Mouse (Mus musculus) heart, embryonic 15.5 days (tissue): ENCODE data around the gene Gart. TPM values are rescaled to one million over a fixed set of nuclear protein-coding genes. Genes with fewer than 3 reads are reported as not detected.

ENCODE experiments used
- ATAC-seq: fragments of 200-750 bp; cut with Nextera tagmentation; replicated peaks from 2 replicates; pipeline ENCODE4 v1.8.0; 2017; ENCODE audit warnings: low read depth, moderate TSS enrichment; ENCODE audit not compliant: insufficient number of reproducible peaks, insufficient read depth, low FRiP score
- H3K27ac ChIP-seq: fragments of 300-500 bp; sonication (generic); 2 replicates; pipeline ENCODE4 v1.5.1; 2015; ENCODE audit warnings: mild to moderate bottlenecking, inconsistent platforms
- H3K27me3 ChIP-seq: fragments of 300-500 bp; sonication (generic); 2 replicates; pipeline ENCODE4 v1.6.1; 2015; ENCODE audit warnings: inconsistent platforms
- H3K36me3 ChIP-seq: fragments of 300-500 bp; sonication (generic); 2 replicates; pipeline ENCODE4 v1.6.1; 2015; ENCODE audit warnings: mild to moderate bottlenecking, inconsistent platforms
- H3K4me1 ChIP-seq: fragments of 300-500 bp; sonication (generic); replicated peaks from 2 replicates; pipeline ENCODE4 v1.6.1; 2015; ENCODE audit warnings: inconsistent platforms
- H3K4me2 ChIP-seq: fragments of 300-500 bp; sonication (generic); 2 replicates; pipeline ENCODE4 v1.6.1; 2015; ENCODE audit warnings: inconsistent platforms, mild to moderate bottlenecking, moderate library complexity
- H3K4me3 ChIP-seq: fragments of 300-500 bp; sonication (generic); 2 replicates; pipeline ENCODE4 v1.5.1; 2015; ENCODE audit warnings: mild to moderate bottlenecking, inconsistent platforms
- H3K9ac ChIP-seq: fragments of 300-500 bp; sonication (generic); 2 replicates; pipeline ENCODE4 v1.6.1; 2015; ENCODE audit warnings: mild to moderate bottlenecking, inconsistent platforms
- H3K9me3 ChIP-seq: fragments of 300-500 bp; sonication (generic); replicated peaks from 2 replicates; pipeline ENCODE4 v1.6.1; 2016; ENCODE audit warnings: inconsistent platforms
- WGBS: fragments of 180-500 bp; shearing (Covaris S2); methylation state at CpG from one replicate; pipeline ENCODE4 v1.1.7; 2015; ENCODE audit warnings: mixed read lengths; 5-methylcytosine and 5-hydroxymethylcytosine counted together
- polyA plus RNA-seq: library from polyadenylated mRNA; unstranded; fragments of >200 nt; fragmentation: Nextera tagmentation; extraction: Ambion mirVana; gene quantifications from 2 replicates; pipeline ENCODE4 v1.2.1, GENCODE M21; 2015

Gene Gart
- polyA plus RNA-seq, 1 experiment from 2014 or later, result 61.2 TPM

DNA sequence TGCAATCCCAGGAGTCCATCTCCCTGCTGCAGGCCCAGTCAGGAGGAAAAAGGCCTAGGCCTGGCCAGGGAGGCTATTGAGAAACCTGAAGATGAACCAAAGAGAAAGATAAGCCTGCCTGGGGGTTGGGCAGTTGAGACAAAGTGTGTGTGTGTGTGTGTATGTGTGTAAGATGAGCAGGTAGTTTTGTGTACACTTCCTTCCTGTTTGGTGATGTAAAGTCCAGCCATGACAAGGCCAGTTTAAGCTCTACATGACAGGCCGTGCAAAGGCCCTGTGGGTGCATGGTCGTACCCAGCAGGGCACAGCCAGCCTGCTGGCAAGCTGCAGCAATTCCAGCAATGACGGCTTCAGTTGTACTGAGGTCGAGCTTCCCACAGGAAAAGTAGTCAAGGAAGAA lies 17.0 kb downstream of the Gart start:
- Histone ChIP-seq H3K4me2 (no peak overlapping the region), H3K4me3 (no peak overlapping the region), H3K4me1 (no peaks in the 10 kb centered on the region), H3K27ac (no peak overlapping the region), H3K27me3 (no peaks in the 10 kb centered on the region), H3K36me3 (peaks cover 73% of the 10 kb centered on the region), H3K9ac (no peak overlapping the region), H3K9me3 (no peaks in the 10 kb centered on the region)
- no peak for ATAC-seq
- WGBS, result 91% methylated on average over 4 of the region's 4 CpGs

DNA sequence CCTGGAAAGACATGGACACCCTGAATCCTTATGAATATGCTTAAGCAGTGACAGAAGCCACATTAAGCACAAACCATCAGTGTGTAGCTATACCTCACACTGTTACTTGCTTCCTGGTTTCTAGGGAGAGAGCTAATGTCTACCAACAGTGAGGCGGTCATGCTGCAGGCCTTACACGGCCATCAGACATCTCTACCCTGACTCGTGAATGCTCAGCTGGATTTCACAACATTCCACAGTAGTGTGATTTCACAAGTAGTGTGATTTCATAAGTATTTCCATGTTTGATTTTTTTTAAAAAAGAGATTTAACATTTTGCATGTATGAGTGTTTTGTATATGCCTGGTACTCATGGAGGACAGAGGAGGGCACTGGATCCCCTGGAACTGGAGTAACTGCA lies 18.1 kb downstream of the Gart start:
- no peak for ATAC-seq
- no peak overlapping the region for H3K27ac ChIP-seq
- WGBS, result 88% methylated on average over 3 of the region's 3 CpGs
- no peaks in the 10 kb centered on the region for H3K4me1 ChIP-seq
- no peak overlapping the region for H3K4me2 ChIP-seq
- H3K36me3 ChIP-seq, result peaks cover 74% of the 10 kb centered on the region
- H3K4me3 ChIP-seq, result no peak overlapping the region
- H3K9me3 ChIP-seq, result no peaks in the 10 kb centered on the region
- no peak overlapping the region for H3K9ac ChIP-seq
- H3K27me3 ChIP-seq, result no peaks in the 10 kb centered on the region

DNA sequence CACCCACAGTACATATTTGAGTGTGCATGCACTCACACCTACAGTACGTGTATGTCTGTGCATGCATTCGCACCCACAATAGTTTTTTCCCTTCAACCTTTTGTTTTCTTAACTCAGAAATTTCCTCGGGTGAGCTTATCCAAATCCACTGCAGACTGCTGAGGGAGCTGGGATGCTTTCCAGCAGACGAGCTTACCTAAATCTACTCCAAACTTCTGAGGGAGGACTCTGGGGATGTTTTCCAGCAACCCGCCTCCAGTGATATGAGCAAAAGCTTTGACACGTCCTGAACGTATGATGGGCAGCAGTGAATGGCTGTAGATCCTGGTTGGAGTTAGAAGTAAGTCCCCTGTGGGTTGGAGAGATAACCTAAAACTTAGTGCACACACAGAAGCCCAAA lies 18.9 kb downstream of the Gart start:
- Histone ChIP-seq H3K36me3 (peaks cover 75% of the 10 kb centered on the region), H3K4me1 (no peaks in the 10 kb centered on the region), H3K9me3 (no peaks in the 10 kb centered on the region), H3K27me3 (no peaks in the 10 kb centered on the region), H3K4me3 (no peak overlapping the region), H3K9ac (no peak overlapping the region), H3K4me2 (no peak overlapping the region), H3K27ac (no peak overlapping the region)
- ATAC-seq, result no peak
- 74% methylated on average over 7 of the region's 7 CpGs for WGBS

DNA sequence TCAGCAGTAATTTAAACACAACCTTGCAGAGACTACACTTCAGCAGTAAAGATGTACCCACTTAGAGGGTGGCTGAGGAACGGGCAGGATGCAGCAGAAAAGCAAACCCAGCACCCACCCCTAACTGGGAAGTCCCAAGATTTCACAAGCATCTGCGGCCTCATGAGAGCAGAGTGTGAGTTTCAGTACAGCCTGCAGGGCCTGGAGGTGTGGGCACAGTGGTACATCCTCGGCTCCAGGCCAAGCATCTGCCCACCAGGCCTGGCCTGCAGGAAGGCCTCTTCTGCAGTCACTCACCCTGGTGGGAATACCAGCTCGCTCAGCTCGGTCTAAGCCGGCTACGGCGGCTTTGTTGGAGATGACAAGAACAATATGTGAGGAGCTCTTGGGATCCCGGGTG lies 23.7 kb downstream of the Gart start:
- H3K27me3 ChIP-seq, result no peaks in the 10 kb centered on the region
- 86% methylated on average over 9 of the region's 9 CpGs for WGBS
- no peak overlapping the region for H3K4me3 ChIP-seq
- H3K4me1 ChIP-seq, result peaks cover 3% of the 10 kb centered on the region; the same call in 1 of the 2 replicates
- H3K9ac ChIP-seq, result no peak overlapping the region
- peaks cover 63% of the 10 kb centered on the region for H3K36me3 ChIP-seq
- H3K9me3 ChIP-seq, result no peaks in the 10 kb centered on the region
- no peak overlapping the region for H3K27ac ChIP-seq
- ATAC-seq, result no peak
- no peak overlapping the region for H3K4me2 ChIP-seq

DNA sequence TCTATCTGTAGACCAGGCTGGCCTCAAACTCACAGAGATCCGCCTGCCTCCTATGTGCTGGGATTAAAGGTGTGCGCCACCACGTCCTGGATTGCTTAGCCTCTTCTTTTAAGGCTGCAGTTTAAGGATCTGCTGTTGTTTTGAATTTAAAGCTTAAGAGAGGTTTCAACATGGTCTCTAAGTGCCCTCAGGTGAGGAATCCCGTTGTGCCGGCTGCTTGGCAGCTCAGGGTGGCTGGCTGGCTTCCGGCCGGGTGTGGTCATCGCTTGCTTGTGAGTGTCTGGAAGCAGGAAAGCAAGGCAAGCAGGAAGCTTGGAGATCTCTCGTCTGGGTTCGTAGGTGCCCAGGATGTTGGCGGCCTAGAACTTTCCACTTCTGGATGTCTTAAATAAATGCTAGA lies 25.8 kb downstream of the Gart start:
- Histone ChIP-seq H3K27ac (no peak overlapping the region), H3K9me3 (no peaks in the 10 kb centered on the region), H3K4me3 (no peak overlapping the region), H3K27me3 (no peaks in the 10 kb centered on the region), H3K4me1 (peaks cover 4% of the 10 kb centered on the region; the same call in 1 of the 2 replicates), H3K9ac (no peak overlapping the region), H3K4me2 (no peak overlapping the region), H3K36me3 (peaks cover 53% of the 10 kb centered on the region)
- ATAC-seq, result no peak
- WGBS, result 88% methylated on average over 11 of the region's 11 CpGs

DNA sequence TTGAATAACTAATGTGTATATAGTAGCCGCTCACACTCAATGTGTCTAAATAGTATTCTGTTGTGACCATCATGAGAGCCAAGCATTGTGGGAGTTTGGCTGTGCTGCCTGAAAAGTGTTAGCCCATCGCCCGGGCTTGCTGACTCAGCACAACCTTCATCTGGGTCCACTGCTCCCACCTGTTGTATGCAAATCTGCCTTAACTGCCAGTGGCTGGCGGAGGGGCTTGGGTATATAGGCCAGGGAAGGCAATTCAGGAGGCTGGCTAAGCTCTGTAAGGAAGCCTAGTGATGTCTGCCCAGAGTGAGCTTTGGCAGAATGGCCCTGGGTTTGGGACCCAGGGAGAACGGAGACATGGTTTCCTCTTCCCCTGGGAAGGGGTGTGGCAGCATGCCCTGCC lies 26.6 kb downstream of the Gart start:
- Histone ChIP-seq H3K9me3 (no peaks in the 10 kb centered on the region), H3K27ac (no peak overlapping the region), H3K4me2 (no peak overlapping the region), H3K4me1 (peaks cover 4% of the 10 kb centered on the region; the same call in 1 of the 2 replicates), H3K9ac (no peak overlapping the region), H3K27me3 (no peaks in the 10 kb centered on the region), H3K4me3 (no peak overlapping the region), H3K36me3 (peaks cover 45% of the 10 kb centered on the region)
- no peak for ATAC-seq
- 89% methylated on average over 5 of the region's 5 CpGs for WGBS

DNA sequence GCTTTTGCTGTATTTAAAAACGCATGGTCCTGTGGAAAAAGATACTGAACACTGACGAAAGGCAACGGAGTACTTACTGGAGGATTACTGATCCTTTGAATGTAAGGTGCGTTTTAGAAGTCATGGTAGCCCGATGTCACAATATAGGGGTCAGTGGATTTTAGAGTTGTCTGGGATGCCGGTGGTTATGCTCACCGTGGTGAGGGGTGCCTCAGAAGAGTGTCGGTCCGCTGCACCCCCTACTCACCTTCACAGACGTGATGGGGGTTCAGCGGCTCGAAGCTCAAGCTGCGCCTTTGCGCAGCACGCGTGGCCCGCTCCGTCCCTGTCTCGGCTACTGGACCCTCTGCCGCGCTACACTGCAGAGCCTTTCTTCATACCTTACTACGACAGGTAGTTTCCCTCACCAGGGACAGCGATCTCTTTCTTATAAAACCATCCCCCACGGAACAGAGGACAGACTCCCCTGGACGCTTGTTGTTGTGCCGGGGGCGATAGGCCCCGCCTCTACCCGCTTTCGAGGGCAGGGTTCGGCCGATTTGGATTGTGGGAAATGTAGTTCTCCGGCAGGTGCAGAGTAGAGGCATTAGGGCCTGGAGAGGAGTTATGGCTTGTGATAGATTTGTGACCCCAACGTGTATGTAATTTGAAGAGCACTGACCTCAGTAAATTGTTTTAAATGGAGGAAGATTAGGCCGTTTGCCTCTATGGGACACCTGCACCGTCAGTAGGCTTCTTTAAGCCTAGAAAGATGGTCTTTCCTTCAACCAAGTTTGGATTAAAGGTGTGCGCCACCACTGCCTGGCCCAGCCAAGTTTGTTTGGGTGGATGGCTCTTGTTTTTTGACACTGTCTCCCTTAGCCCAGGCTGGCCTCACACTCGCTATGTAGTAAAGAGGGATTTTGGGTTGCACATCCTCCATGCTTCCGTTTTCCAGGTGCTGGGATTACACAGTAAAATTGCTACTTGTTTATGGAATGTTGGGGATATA lies 27.9 kb downstream of the Gart start, which contains the start of gene Dnajc28:
TSS of gene Dnajc28 (minus strand) at position 516 of the 991 bp plus-strand sequence.
- ATAC-seq, result peak; percentile 87
- Histone ChIP-seq H3K27ac (no peak within 1 kb of the TSS), H3K36me3 (peaks cover 33% of the 10 kb centered on the region), H3K4me1 (peaks cover 4% of the 10 kb centered on the region; the same call in 1 of the 2 replicates), H3K4me2 (peak within 1 kb of the TSS; percentile 82), H3K9ac (peak within 1 kb of the TSS; percentile 68), H3K4me3 (peak within 1 kb of the TSS; percentile 76), H3K9me3 (no peaks in the 10 kb centered on the region), H3K27me3 (no peaks in the 10 kb centered on the region)
- 10% methylated on average over 39 of the region's 39 CpGs for WGBS

DNA sequence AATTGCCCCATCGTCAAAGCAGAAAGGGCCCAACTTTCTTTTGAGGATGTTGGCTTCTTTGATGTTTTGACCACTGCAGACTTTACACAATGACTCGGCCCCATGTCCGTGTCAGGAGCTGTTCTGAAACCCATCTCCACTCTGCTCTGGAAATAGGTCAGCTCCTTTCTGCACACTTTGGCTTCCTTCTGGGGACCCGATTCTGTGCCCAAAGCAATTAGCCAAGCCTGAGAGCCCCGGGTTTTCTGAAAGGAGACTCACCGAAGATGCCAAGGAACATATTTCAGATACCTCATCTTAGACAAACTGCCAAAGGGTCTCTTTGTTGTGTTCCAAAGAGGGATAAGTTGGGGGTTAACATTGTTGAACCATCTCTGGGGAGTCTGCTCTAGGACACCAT lies 32.2 kb downstream of the Gart start:
- Histone ChIP-seq H3K4me1 (peaks cover 13% of the 10 kb centered on the region), H3K4me2 (no peak overlapping the region), H3K27me3 (no peaks in the 10 kb centered on the region), H3K36me3 (no peaks in the 10 kb centered on the region), H3K9me3 (no peaks in the 10 kb centered on the region), H3K4me3 (no peak overlapping the region), H3K27ac (no peak overlapping the region), H3K9ac (no peak overlapping the region)
- ATAC-seq, result no peak
- 78% methylated on average over 6 of the region's 6 CpGs for WGBS

DNA sequence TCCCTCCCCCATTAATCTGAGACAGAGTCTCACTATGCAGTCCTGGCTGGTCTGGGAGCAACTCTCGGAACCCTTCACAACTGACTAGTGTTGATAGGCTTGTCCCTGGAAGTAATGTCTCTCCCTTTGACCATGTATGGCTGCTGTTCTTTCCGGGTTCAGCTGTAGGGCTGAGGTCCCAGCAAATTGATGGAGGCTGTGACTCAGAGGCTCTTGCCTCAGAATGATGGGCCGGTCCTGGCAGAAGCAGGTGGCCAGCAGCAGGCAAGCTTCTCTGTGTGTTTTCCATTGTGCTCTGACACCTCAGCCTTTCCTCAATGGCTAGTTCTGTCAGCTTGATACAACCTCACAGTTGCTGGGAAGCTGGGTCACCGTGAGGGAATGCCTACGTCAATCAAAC lies 34.2 kb downstream of the Gart start:
- WGBS, result 60% methylated on average over 5 of the region's 5 CpGs
- ATAC-seq, result 0 out of 2 replicates have a peak, but pooled peaks have one; percentile 26
- Histone ChIP-seq H3K9me3 (no peaks in the 10 kb centered on the region), H3K27ac (no peak overlapping the region), H3K9ac (no peak overlapping the region), H3K4me3 (no peak overlapping the region), H3K36me3 (no peaks in the 10 kb centered on the region), H3K27me3 (no peaks in the 10 kb centered on the region), H3K4me2 (no peak overlapping the region), H3K4me1 (peaks cover 11% of the 10 kb centered on the region)

DNA sequence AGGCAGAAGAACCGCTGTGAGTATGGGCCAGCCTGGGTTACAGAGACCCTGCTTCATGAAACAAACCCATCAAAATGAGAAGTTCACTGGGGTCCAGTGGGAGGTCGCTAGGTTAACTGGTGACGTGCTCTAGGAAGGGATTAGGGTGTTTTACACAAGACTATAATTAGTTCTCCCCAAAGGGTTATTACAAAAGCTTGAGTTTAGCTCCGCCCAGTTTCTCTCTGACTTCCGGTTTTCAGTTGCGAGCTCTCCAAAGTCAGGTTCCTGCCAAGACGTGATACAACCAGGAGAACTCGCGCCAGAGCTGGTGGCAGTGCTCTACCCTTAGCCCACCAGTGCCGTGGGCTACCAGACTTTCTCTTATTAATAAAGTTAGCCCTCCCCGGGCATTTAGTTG lies 35.5 kb downstream of the Gart start:
- H3K4me1 ChIP-seq, result peaks cover 11% of the 10 kb centered on the region
- WGBS, result 63% methylated on average over 11 of the region's 11 CpGs
- no peaks in the 10 kb centered on the region for H3K9me3 ChIP-seq
- no peak overlapping the region for H3K9ac ChIP-seq
- H3K27ac ChIP-seq, result no peak overlapping the region
- no peak overlapping the region for H3K4me3 ChIP-seq
- no peaks in the 10 kb centered on the region for H3K36me3 ChIP-seq
- no peak overlapping the region for H3K4me2 ChIP-seq
- ATAC-seq, result no peak
- H3K27me3 ChIP-seq, result no peaks in the 10 kb centered on the region

DNA sequence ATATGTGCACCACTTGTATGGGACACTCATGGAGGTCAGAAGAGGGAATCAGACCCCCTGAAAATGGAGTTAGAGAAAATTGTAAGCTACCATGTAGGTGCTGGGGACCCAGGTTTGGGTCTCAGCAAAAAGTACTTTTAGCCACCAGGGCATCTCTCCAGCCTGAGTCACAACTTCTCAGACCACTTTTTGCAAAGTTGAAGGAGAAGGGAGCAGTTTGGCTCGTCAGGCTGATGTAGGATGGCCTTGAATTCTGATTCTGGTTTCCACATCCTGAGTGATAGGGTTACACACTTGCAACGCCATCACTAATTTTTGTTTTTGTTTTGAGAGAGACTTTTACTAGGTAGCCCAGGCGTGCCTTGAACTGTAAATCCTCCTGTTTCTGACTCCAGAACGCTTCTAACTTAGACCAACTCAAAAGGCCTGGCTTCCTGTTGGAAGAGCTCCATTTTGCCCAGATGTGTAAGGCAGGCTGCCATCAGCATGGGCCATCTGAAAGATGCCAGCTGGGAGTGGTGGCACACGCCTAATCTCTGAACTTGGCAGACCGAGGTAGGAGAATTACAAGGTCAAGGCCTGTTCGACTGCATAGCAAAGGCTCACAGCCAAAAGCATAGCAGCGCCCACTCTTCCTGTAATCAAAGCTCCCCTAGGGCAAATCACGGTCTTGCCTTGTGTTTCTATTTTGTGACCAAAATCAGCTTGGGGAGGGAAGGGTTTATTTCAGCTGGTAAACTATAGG lies 37.1 kb downstream of the Gart start:
- no peaks in the 10 kb centered on the region for H3K36me3 ChIP-seq
- H3K4me2 ChIP-seq, result no peak overlapping the region
- peaks cover 11% of the 10 kb centered on the region for H3K4me1 ChIP-seq
- no peaks in the 10 kb centered on the region for H3K27me3 ChIP-seq
- H3K9me3 ChIP-seq, result no peaks in the 10 kb centered on the region
- H3K9ac ChIP-seq, result no peak overlapping the region
- H3K27ac ChIP-seq, result peak overlapping the region; percentile 20; the same call in 1 of the 2 replicates
- 49% methylated on average over 9 of the region's 9 CpGs for WGBS
- H3K4me3 ChIP-seq, result no peak overlapping the region
- ATAC-seq, result no peak
